Mouse (Mus musculus) CH12.LX (cell line): Measurements from ENCODE around the gene Srgap2. TPM values are rescaled to one million over a fixed set of nuclear protein-coding genes. Genes with fewer than 3 reads are reported as not detected.

ENCODE experiments used
- DNase-seq: peaks from one replicate; pipeline ENCODE4 v3.0.0-alpha.2; 2013; ENCODE audit errors: extremely low read depth
- H3K27ac ChIP-seq: 2 replicates; pipeline ENCODE4 v1.5.1; 2012; ENCODE audit warnings: low read depth, mild to moderate bottlenecking, control low read depth, moderate library complexity; ENCODE audit not compliant: insufficient read depth
- H3K27me3 ChIP-seq: replicated peaks from 2 replicates; pipeline ENCODE3; 2012; ENCODE audit warnings: inconsistent platforms
- H3K36me3 ChIP-seq, 2 experiments: replicated peaks in 1 of 2; 2 replicates each; pipeline versions ENCODE3 to v1.6.1; 2012; ENCODE audit warnings: inconsistent platforms in 1 of 2, low read length in 1 of 2, mild to moderate bottlenecking in 1 of 2, mixed read lengths in 1 of 2, moderate library complexity in 1 of 2; ENCODE audit not compliant: control insufficient read depth in 1 of 2, insufficient read depth in 1 of 2
- H3K4me1 ChIP-seq, 2 experiments: 2 replicates each; pipeline ENCODE4 v1.6.1; 2012; ENCODE audit warnings: inconsistent platforms in 1 of 2, moderate library complexity in 1 of 2; ENCODE audit not compliant: insufficient read depth in 2 of 2, control insufficient read depth in 1 of 2
- H3K4me2 ChIP-seq: 2 replicates; pipeline ENCODE4 v1.6.1; 2012; ENCODE audit warnings: low read depth, mild to moderate bottlenecking, control low read depth; ENCODE audit not compliant: poor library complexity, insufficient read depth, severe bottlenecking
- H3K4me3 ChIP-seq, 3 experiments: fragments of 150-350 bp in 1 of 3; sonication (generic) in 1 of 3; replicated peaks in 1 of 3; 2 replicates each; pipeline versions ENCODE3 to v1.5.1; 2011 to 2012; ENCODE audit warnings: low read depth in 2 of 3, low read length in 2 of 3, mild to moderate bottlenecking in 2 of 3, moderate library complexity in 2 of 3, control low read depth in 1 of 3, improper control_type of control experiment in 1 of 3, inconsistent platforms in 1 of 3, mixed read lengths in 1 of 3; ENCODE audit not compliant: poor library complexity in 1 of 3
- H3K79me2 ChIP-seq: replicated peaks from 2 replicates; pipeline ENCODE4 v1.6.1; 2012; ENCODE audit warnings: mild to moderate bottlenecking, moderate library complexity; ENCODE audit not compliant: control insufficient read depth, poor library complexity, insufficient read depth, severe bottlenecking; ENCODE audit errors: extremely low read depth
- H3K9ac ChIP-seq: 2 replicates; pipeline ENCODE4 v1.6.1; 2012; ENCODE audit warnings: low read depth, mild to moderate bottlenecking, control low read depth, moderate library complexity; ENCODE audit not compliant: insufficient read depth
- H3K9me3 ChIP-seq: replicated peaks from 2 replicates; pipeline ENCODE3; 2012; ENCODE audit warnings: low read length, inconsistent platforms, mixed read lengths
- BHLHE40 ChIP-seq: IDR thresholded peaks from 2 replicates; pipeline ENCODE4 v1.6.1; 2011; ENCODE audit warnings: mild to moderate bottlenecking, low read depth, low read length, improper control_type of control experiment
- CTCF ChIP-seq, 2 experiments: IDR thresholded peaks in 1 of 2; conservative IDR thresholded peaks in 1 of 2; 2 replicates each; pipeline ENCODE4 v1.5.1; 2011 to 2012; ENCODE audit warnings: low read depth in 2 of 2, low read length in 2 of 2, improper control_type of control experiment in 1 of 2, inconsistent platforms in 1 of 2, mild to moderate bottlenecking in 1 of 2, moderate library complexity in 1 of 2
- E2F4 ChIP-seq: IDR thresholded peaks from 2 replicates; pipeline ENCODE4 v1.6.1; 2011; ENCODE audit warnings: low read depth, low read length, improper control_type of control experiment; ENCODE audit not compliant: insufficient replicate concordance
- ELF1 ChIP-seq: IDR thresholded peaks from 2 replicates; pipeline ENCODE4 v1.6.1; 2014; ENCODE audit warnings: low read depth, mild to moderate bottlenecking, inconsistent platforms, low read length, improper control_type of control experiment
- HCFC1 ChIP-seq: IDR thresholded peaks from 2 replicates; pipeline ENCODE4 v1.6.1; 2012; ENCODE audit warnings: low read depth, mild to moderate bottlenecking, inconsistent platforms, low read length, improper control_type of control experiment
- IRF4 ChIP-seq: IDR thresholded peaks from 2 replicates; pipeline ENCODE4 v1.6.1; 2014; ENCODE audit warnings: low read depth, mild to moderate bottlenecking, inconsistent platforms, low read length, improper control_type of control experiment
- JUND ChIP-seq: conservative IDR thresholded peaks from 2 replicates; pipeline ENCODE4 v1.6.1; 2011; ENCODE audit warnings: low read depth, low read length, improper control_type of control experiment
- KAT2A ChIP-seq: IDR thresholded peaks from 2 replicates; pipeline ENCODE4 v1.6.1; 2012; ENCODE audit warnings: low read length, improper control_type of control experiment, inconsistent platforms; ENCODE audit not compliant: insufficient replicate concordance
- MEF2A ChIP-seq: IDR thresholded peaks from 2 replicates; pipeline ENCODE4 v1.6.1; 2014; ENCODE audit warnings: low read depth, mild to moderate bottlenecking, inconsistent platforms, low read length, improper control_type of control experiment, borderline replicate concordance
- MXI1 ChIP-seq: IDR thresholded peaks from 2 replicates; pipeline ENCODE4 v1.6.1; 2011; ENCODE audit warnings: mild to moderate bottlenecking, low read depth, low read length, improper control_type of control experiment
- MYC ChIP-seq: IDR thresholded peaks from 2 replicates; pipeline ENCODE4 v1.6.1; 2011; ENCODE audit warnings: low read depth, mild to moderate bottlenecking, improper control_type of control experiment, low read length
- NELFE ChIP-seq: IDR thresholded peaks from 2 replicates; pipeline ENCODE4 v1.6.1; 2011; ENCODE audit warnings: low read depth, low read length, improper control_type of control experiment
- POLR2A ChIP-seq: IDR thresholded peaks from 2 replicates; pipeline ENCODE4 v1.6.1; 2011; ENCODE audit warnings: low read depth, mild to moderate bottlenecking, improper control_type of control experiment, low read length
- RAD21 ChIP-seq: IDR thresholded peaks from 2 replicates; pipeline ENCODE4 v1.6.1; 2011; ENCODE audit warnings: low read depth, mild to moderate bottlenecking, low read length, improper control_type of control experiment, moderate library complexity
- SIN3A ChIP-seq: IDR thresholded peaks from 2 replicates; pipeline ENCODE4 v1.6.1; 2012; ENCODE audit warnings: low read length, improper control_type of control experiment, inconsistent platforms
- SMC3 ChIP-seq: IDR thresholded peaks from 2 replicates; pipeline ENCODE4 v1.6.1; 2011; ENCODE audit warnings: low read depth, low read length, improper control_type of control experiment
- TBP ChIP-seq: conservative IDR thresholded peaks from 2 replicates; pipeline ENCODE4 v1.6.1; 2011; ENCODE audit warnings: low read depth, low read length, improper control_type of control experiment
- USF1 ChIP-seq: IDR thresholded peaks from 2 replicates; pipeline ENCODE4 v1.6.1; 2014; ENCODE audit warnings: low read depth, mild to moderate bottlenecking, inconsistent platforms, low read length, improper control_type of control experiment
- USF2 ChIP-seq: conservative IDR thresholded peaks from 2 replicates; pipeline ENCODE4 v1.6.1; 2011; ENCODE audit warnings: low read depth, low read length, improper control_type of control experiment
- ZKSCAN1 ChIP-seq: IDR thresholded peaks from 2 replicates; pipeline ENCODE4 v1.6.1; 2012; ENCODE audit warnings: low read depth, inconsistent platforms, low read length, improper control_type of control experiment, borderline replicate concordance
- ZMIZ1 ChIP-seq: IDR thresholded peaks from 2 replicates; pipeline ENCODE4 v1.6.1; 2012; ENCODE audit warnings: low read depth, mild to moderate bottlenecking, inconsistent platforms, low read length, improper control_type of control experiment
- ZNF384 ChIP-seq: IDR thresholded peaks from 2 replicates; pipeline ENCODE4 v1.6.1; 2012; ENCODE audit warnings: low read depth, low read length, improper control_type of control experiment, inconsistent platforms
- dilution Hi-C: fragments of 300-500 bp; cut with MboI; formaldehyde crosslinking; loops from 2 replicates; pipeline ENCODE4 v1.14.3; 2020; ENCODE audit warnings: low sequenced_read_pairs; ENCODE audit not compliant: extremely low pct_unique_long_range_greater_than_20kb, extremely low pct_ligation_motif_present
- in situ Hi-C: fragments of 300-500 bp; cut with MboI; formaldehyde crosslinking; loops from 3 replicates; pipeline ENCODE4 v1.14.3; 2019; ENCODE audit warnings: low sequenced_read_pairs, low pct_ligation_motif_present, low pct_unique_long_range_greater_than_20kb, mixed read lengths
- polyA plus RNA-seq: library from polyadenylated mRNA; unstranded; fragments of >175 nt; gene quantifications from 2 replicates; pipeline ENCODE4 v1.2.1, GENCODE M21; 2012; ENCODE audit warnings: low read depth; ENCODE audit not compliant: insufficient read length
- total RNA-seq, 2 experiments: library from RNA; depleted of rRNA; stranded (reverse); fragments of 300-350 nt in 1 of 2; fragments of >200 nt in 1 of 2; gene quantifications; 2 replicates each; pipeline ENCODE4 v1.2.3; 2012 to 2014

Srgap2 gene
- total and polyA plus RNA-seq, 3 experiments, result 9.7 to 28.1 (median 26.8) TPM

- H3K9ac ChIP-seq, result no peak overlapping the region
- no peaks in the 10 kb centered on the region for H3K79me2 ChIP-seq
- in situ Hi-C loops (no loop called here), dilution Hi-C loops (no loop called here)
- H3K4me2 ChIP-seq, result no peak overlapping the region
- no peak overlapping the region for H3K27ac ChIP-seq
- peaks cover 2 to 7% of the 10 kb centered on the region in 2 experiments; a peak in 3 of 4 replicates for H3K4me1 ChIP-seq
- H3K9me3 ChIP-seq, result peaks cover 6% of the 10 kb centered on the region
- no peak for DNase-seq
- no peaks in the 10 kb centered on the region for H3K27me3 ChIP-seq
- TF ChIP-seq SIN3A, result no peak
- TF ChIP-seq HCFC1, result no peak
- TF ChIP-seq MYC, result no peak
- no peak for TF ChIP-seq USF1
- TF ChIP-seq ELF1, result no peak
- TF ChIP-seq NELFE, result no peak
- TF ChIP-seq ZKSCAN1, result no peak
- TF ChIP-seq USF2, result no peak
- peak; percentile 57 for TF ChIP-seq RAD21
- TF ChIP-seq BHLHE40, result no peak
- TF ChIP-seq SMC3, result peak; percentile 53
- peak in 1 of 2 experiments; percentile 53; a peak in 2 of 4 replicates for TF ChIP-seq CTCF (conservative IDR thresholded peaks at IDR 0.05 in 1 of 2, IDR thresholded peaks at IDR 0.05 in 1 of 2; ENCODE audit: low read depth in 2 of 2, low read length in 2 of 2)
- no peak for TF ChIP-seq ZMIZ1
- no peak for TF ChIP-seq MEF2A
- TF ChIP-seq ZNF384, result no peak
- TF ChIP-seq KAT2A, result no peak
- H3K36me3 ChIP-seq, result peaks cover 0 to 10% of the 10 kb centered on the region in 2 experiments
- H3K4me3 ChIP-seq, result no peak overlapping the region
Measured at GRCm38 (mm10) chr1:131548494-131549365, 21.6 kb upstream of the Srgap2 start.

- H3K4me2 ChIP-seq, result no peak overlapping the region
Measured at GRCm38 (mm10) chr1:131546798-131547690, 19.9 kb upstream of the Srgap2 start.

More at GRCm38 (mm10) chr1:131546798-131547690, 19.9 kb upstream of the Srgap2 start:
- Histone ChIP-seq H3K27me3 (no peaks in the 10 kb centered on the region), H3K4me3 (no peak overlapping the region), H3K9me3 (no peaks in the 10 kb centered on the region), H3K36me3 (peaks cover 0 to 13% of the 10 kb centered on the region in 2 experiments), H3K27ac (no peak overlapping the region), H3K4me1 (peaks cover 2 to 11% of the 10 kb centered on the region in 2 experiments; a peak in 3 of 4 replicates), H3K79me2 (no peaks in the 10 kb centered on the region), H3K9ac (no peak overlapping the region)
- TF ChIP-seq JUND (no peak), USF2 (no peak), IRF4 (no peak), POLR2A (no peak), TBP (no peak), E2F4 (no peak), CTCF (conservative IDR thresholded peaks at IDR 0.05 in 1 of 2, IDR thresholded peaks at IDR 0.05 in 1 of 2; ENCODE audit: low read depth in 2 of 2, low read length in 2 of 2) (no peak), RAD21 (no peak), HCFC1 (no peak), ZNF384 (no peak), ZKSCAN1 (no peak), MXI1 (no peak)
- in situ Hi-C loops (no loop called here), dilution Hi-C loops (no loop called here)
- DNase-seq, result no peak
